Mouse (Mus musculus): ENCODE results near the gene Ldb2. TPM values are rescaled to one million over a fixed set of nuclear protein-coding genes. Genes with fewer than 3 reads are reported as not detected.
A peak's percentile ranks its signal among the peaks of the same experiment; 100 is the strongest.

Gene Ldb2
- polyA plus RNA-seq, 1 experiment from 2014 or later = 30.9 TPM

- no peaks in the 10 kb centered on the region for H3K27me3 ChIP-seq (replicated peaks; ENCODE audit: low read depth, poor library complexity, severe bottlenecking)
- 54% methylated on average over 2 of the region's 2 CpGs for WGBS
- H3K36me3 ChIP-seq (replicated peaks) = no peaks in the 10 kb centered on the region
- H3K4me1 ChIP-seq = peaks cover 17% of the 10 kb centered on the region
- no peak overlapping the region for H3K27ac ChIP-seq (replicated peaks)
- H3K9me3 ChIP-seq = no peaks in the 10 kb centered on the region
- no peak overlapping the region for H3K4me3 ChIP-seq
- DNase-seq (ENCODE audit: low spot score) = no peak
Measured at GRCm38 (mm10) chr5:44670336-44670735, 129.1 kb downstream of the Ldb2 start.

- Histone ChIP-seq H3K36me3 (replicated peaks) (no peaks in the 10 kb centered on the region), H3K4me1 (peaks cover 7% of the 10 kb centered on the region; the same call in 1 of the 2 replicates), H3K27ac (replicated peaks) (no peak overlapping the region), H3K9me3 (no peaks in the 10 kb centered on the region), H3K4me3 (no peak overlapping the region), H3K27me3 (replicated peaks; ENCODE audit: low read depth, poor library complexity, severe bottlenecking) (no peaks in the 10 kb centered on the region)
- no peak for DNase-seq (ENCODE audit: low spot score)
- 70% methylated on average over 3 of the region's 3 CpGs for WGBS
Measured at GRCm38 (mm10) chr5:44667907-44668306, 131.6 kb downstream of the Ldb2 start.

- H3K27ac ChIP-seq (replicated peaks) = no peak overlapping the region
- DNase-seq (ENCODE audit: low spot score) = no peak
- no peaks in the 10 kb centered on the region for H3K27me3 ChIP-seq (replicated peaks; ENCODE audit: low read depth, poor library complexity, severe bottlenecking)
- no peaks in the 10 kb centered on the region for H3K9me3 ChIP-seq
- H3K4me1 ChIP-seq = peaks cover 7% of the 10 kb centered on the region; the same call in 1 of the 2 replicates
- WGBS = 83% methylated on average over 10 of the region's 10 CpGs
- H3K4me3 ChIP-seq = no peak overlapping the region
- no peaks in the 10 kb centered on the region for H3K36me3 ChIP-seq (replicated peaks)
Measured at GRCm38 (mm10) chr5:44667383-44667782, 132.1 kb downstream of the Ldb2 start.

- no peaks in the 10 kb centered on the region for H3K36me3 ChIP-seq (replicated peaks)
- DNase-seq (ENCODE audit: low spot score) = no peak
- H3K27ac ChIP-seq (replicated peaks) = no peak overlapping the region
- no peak overlapping the region for H3K4me3 ChIP-seq
- 92% methylated on average over 11 of the region's 11 CpGs for WGBS
- no peaks in the 10 kb centered on the region for H3K4me1 ChIP-seq
- no peaks in the 10 kb centered on the region for H3K9me3 ChIP-seq
- no peaks in the 10 kb centered on the region for H3K27me3 ChIP-seq (replicated peaks; ENCODE audit: low read depth, poor library complexity, severe bottlenecking)
Measured at GRCm38 (mm10) chr5:44659651-44660050, 139.8 kb downstream of the Ldb2 start.

DNA sequence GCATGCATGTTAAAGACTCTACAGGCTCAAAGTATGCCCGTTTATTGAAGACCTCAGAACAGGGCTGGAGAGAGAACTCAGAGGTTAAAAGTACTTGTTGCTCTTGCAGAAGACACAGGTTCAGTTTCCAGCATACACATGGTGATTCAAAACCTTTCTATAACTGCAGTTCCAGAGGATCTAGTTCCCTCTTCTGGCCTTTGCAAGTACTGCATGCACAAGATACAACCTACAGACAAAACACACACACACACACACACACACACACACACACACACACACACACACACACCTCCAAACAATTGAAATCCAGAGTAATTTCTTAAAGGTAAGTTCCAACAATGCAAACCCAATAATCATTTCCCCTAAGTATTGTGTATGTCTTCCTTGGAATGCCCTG is 142.8 kb downstream of the Ldb2 start:
- no peak overlapping the region for H3K27ac ChIP-seq (replicated peaks)
- H3K9me3 ChIP-seq = no peaks in the 10 kb centered on the region
- no peaks in the 10 kb centered on the region for H3K27me3 ChIP-seq (replicated peaks; ENCODE audit: low read depth, poor library complexity, severe bottlenecking)
- no peaks in the 10 kb centered on the region for H3K36me3 ChIP-seq (replicated peaks)
- 82% methylated on average over 1 of the region's 1 CpGs for WGBS
- H3K4me1 ChIP-seq = peaks cover 4% of the 10 kb centered on the region
- no peak for DNase-seq (ENCODE audit: low spot score)
- H3K4me3 ChIP-seq = no peak overlapping the region

GRCm38 (mm10) chr5:44654403-44654802 is 145.1 kb downstream of the Ldb2 start:
- H3K4me3 ChIP-seq = no peak overlapping the region

GRCm38 (mm10) chr5:44646842-44647190 is 152.7 kb downstream of the Ldb2 start:
- Histone ChIP-seq H3K4me1 (peaks cover 43% of the 10 kb centered on the region), H3K27ac (replicated peaks) (peak overlapping the region; percentile 59), H3K36me3 (replicated peaks) (no peaks in the 10 kb centered on the region), H3K27me3 (replicated peaks; ENCODE audit: low read depth, poor library complexity, severe bottlenecking) (no peaks in the 10 kb centered on the region), H3K9me3 (no peaks in the 10 kb centered on the region), H3K4me3 (no peak overlapping the region)
- no peak for DNase-seq (ENCODE audit: low spot score)
- 67% methylated on average over 2 of the region's 2 CpGs for WGBS

More at GRCm38 (mm10) chr5:44654403-44654802, 145.1 kb downstream of the Ldb2 start:
- Histone ChIP-seq H3K4me1 (peaks cover 7% of the 10 kb centered on the region), H3K9me3 (no peaks in the 10 kb centered on the region), H3K27me3 (replicated peaks; ENCODE audit: low read depth, poor library complexity, severe bottlenecking) (no peaks in the 10 kb centered on the region), H3K27ac (replicated peaks) (no peak overlapping the region), H3K36me3 (replicated peaks) (no peaks in the 10 kb centered on the region)
- DNase-seq (ENCODE audit: low spot score) = no peak
- WGBS = 35% methylated on average over 9 of the region's 9 CpGs

- DNase-seq (ENCODE audit: low spot score) = no peak
- Histone ChIP-seq H3K36me3 (replicated peaks) (no peaks in the 10 kb centered on the region), H3K27ac (replicated peaks) (peak overlapping the region; percentile 59), H3K4me1 (peaks cover 43% of the 10 kb centered on the region), H3K4me3 (no peak overlapping the region), H3K9me3 (no peaks in the 10 kb centered on the region), H3K27me3 (replicated peaks; ENCODE audit: low read depth, poor library complexity, severe bottlenecking) (no peaks in the 10 kb centered on the region)
- WGBS = 71% methylated on average over 4 of the region's 4 CpGs
Measured at GRCm38 (mm10) chr5:44645952-44646841, 153.3 kb downstream of the Ldb2 start.

DNA sequence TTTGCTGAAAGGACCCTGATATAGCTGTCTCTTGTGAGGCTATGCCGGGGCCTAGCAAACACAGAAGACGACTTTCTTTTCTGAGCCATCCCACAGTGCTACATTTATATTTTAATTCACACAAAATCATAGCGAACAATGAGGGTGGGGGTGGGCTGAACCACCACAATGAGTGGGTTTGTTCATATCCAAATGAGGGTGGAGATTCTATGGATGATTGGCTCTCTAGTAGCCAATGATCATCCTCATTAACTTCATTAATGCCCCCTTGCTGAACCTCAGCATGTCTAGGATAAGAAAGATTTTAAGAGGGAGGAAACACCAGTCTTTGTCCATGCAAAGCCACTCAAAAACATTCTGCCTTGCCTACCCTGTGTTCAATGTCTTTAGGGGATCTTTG is 156.4 kb downstream of the Ldb2 start:
- H3K4me1 ChIP-seq = peaks cover 27% of the 10 kb centered on the region
- DNase-seq (ENCODE audit: low spot score) = no peak
- no peaks in the 10 kb centered on the region for H3K27me3 ChIP-seq (replicated peaks; ENCODE audit: low read depth, poor library complexity, severe bottlenecking)
- 77% methylated on average over 3 of the region's 3 CpGs for WGBS
- no peaks in the 10 kb centered on the region for H3K9me3 ChIP-seq
- H3K27ac ChIP-seq (replicated peaks) = no peak overlapping the region
- no peaks in the 10 kb centered on the region for H3K36me3 ChIP-seq (replicated peaks)
- no peak overlapping the region for H3K4me3 ChIP-seq

GRCm38 (mm10) chr5:44641060-44641459 is 158.4 kb downstream of the Ldb2 start:
- peaks cover 7% of the 10 kb centered on the region for H3K4me1 ChIP-seq
- no peak overlapping the region for H3K27ac ChIP-seq (replicated peaks)
- no peaks in the 10 kb centered on the region for H3K9me3 ChIP-seq
- no peaks in the 10 kb centered on the region for H3K27me3 ChIP-seq (replicated peaks; ENCODE audit: low read depth, poor library complexity, severe bottlenecking)
- WGBS = 89% methylated on average over 4 of the region's 4 CpGs
- H3K36me3 ChIP-seq (replicated peaks) = no peaks in the 10 kb centered on the region
- H3K4me3 ChIP-seq = no peak overlapping the region
- no peak for DNase-seq (ENCODE audit: low spot score)

DNA sequence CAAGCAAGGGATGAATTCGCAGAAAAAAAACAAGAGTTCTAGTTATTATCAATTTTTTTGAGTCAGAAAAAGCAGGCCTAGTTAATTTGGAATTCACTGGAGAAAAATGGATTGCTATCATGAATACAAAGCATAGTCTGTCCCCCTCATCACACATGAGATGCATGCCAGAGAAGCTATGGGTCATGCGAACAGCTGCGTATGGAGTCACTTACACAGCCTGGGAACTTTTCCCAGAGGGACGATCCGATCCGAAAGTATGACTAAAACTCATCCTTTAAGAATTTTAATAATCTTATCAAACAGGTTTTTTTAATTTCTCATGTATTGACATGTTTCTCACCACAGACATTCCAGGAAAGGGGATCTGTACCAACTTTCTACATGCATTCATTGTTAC is 163.9 kb downstream of the Ldb2 start:
- H3K27me3 ChIP-seq (replicated peaks; ENCODE audit: low read depth, poor library complexity, severe bottlenecking) = no peaks in the 10 kb centered on the region
- no peak for DNase-seq (ENCODE audit: low spot score)
- no peak overlapping the region for H3K4me3 ChIP-seq
- peaks cover 5% of the 10 kb centered on the region; the same call in 1 of the 2 replicates for H3K4me1 ChIP-seq
- H3K36me3 ChIP-seq (replicated peaks) = no peaks in the 10 kb centered on the region
- H3K27ac ChIP-seq (replicated peaks) = no peak overlapping the region
- WGBS = 78% methylated on average over 6 of the region's 6 CpGs
- H3K9me3 ChIP-seq = no peaks in the 10 kb centered on the region

DNA sequence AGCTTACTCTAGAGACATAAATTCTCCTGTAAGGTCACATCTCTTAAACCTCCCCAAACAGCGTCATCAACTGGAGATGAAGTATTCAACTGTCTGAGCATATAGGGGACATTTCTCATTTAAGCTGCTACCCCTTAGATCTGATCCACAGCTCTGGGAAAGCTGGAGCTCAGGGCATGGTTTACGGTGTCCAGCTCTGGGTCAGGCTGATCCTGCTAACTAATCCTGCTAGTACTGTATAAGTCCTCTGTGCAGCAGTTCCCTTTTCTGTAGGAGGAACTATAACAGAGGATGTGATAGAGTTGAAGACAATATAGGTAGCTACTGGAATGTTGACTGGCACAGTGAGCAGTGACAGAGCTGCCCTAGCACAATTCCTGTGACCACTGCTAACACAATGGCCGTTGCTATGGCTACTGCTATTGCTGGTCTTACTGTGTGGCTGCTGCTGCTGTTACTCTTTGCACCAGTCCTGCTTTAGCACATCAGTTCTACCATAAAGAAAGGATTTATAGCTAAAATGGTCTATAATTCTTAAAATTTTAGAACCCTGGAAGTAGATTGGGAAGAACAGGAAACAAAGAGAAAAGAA is 170.3 kb downstream of the Ldb2 start:
- Histone ChIP-seq H3K4me3 (no peak overlapping the region), H3K4me1 (no peaks in the 10 kb centered on the region), H3K27me3 (replicated peaks; ENCODE audit: low read depth, poor library complexity, severe bottlenecking) (no peaks in the 10 kb centered on the region), H3K27ac (replicated peaks) (no peak overlapping the region), H3K9me3 (no peaks in the 10 kb centered on the region), H3K36me3 (replicated peaks) (no peaks in the 10 kb centered on the region)
- DNase-seq (ENCODE audit: low spot score) = no peak
- WGBS = 81% methylated on average over 3 of the region's 3 CpGs

DNA sequence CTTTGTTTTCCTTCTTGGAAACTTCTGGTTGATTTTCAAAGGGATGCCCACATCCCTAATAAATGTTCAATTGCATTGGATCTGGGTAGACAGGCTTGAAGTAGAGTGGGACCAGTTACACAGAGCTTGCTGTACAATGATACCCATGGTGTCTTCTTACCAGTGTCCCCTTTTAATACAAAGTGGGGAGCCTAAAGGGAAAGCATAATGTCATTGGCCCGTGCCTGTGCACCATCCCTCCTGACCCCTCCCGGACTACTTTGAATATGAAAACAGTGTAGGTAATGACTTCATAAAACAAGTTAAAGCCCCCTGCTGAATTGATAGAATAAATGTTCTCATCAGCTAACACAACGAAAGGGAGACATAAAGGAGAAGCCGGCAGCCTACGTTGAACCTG is 172.0 kb downstream of the Ldb2 start:
- no peaks in the 10 kb centered on the region for H3K4me1 ChIP-seq
- no peaks in the 10 kb centered on the region for H3K27me3 ChIP-seq (replicated peaks; ENCODE audit: low read depth, poor library complexity, severe bottlenecking)
- no peak overlapping the region for H3K4me3 ChIP-seq
- H3K36me3 ChIP-seq (replicated peaks) = no peaks in the 10 kb centered on the region
- no peak overlapping the region for H3K27ac ChIP-seq (replicated peaks)
- no peak for DNase-seq (ENCODE audit: low spot score)
- no peaks in the 10 kb centered on the region for H3K9me3 ChIP-seq
- WGBS = 82% methylated on average over 5 of the region's 5 CpGs
